Mouse (Mus musculus) small intestine, adult 2 months (tissue): ENCODE results near the gene Fam131b.

Experiments
- CTCF ChIP-seq: fragments of 200-500 bp; IDR thresholded peaks from 2 replicates; pipeline ENCODE4 v1.5.1; 2012; ENCODE audit warnings: low read depth, mild to moderate bottlenecking, control low read depth, inconsistent platforms, low read length, moderate library complexity, mixed read lengths; ENCODE audit not compliant: insufficient replicate concordance, insufficient read length; ENCODE audit errors: extremely low read depth
- POLR2A ChIP-seq: fragments of 200-500 bp; IDR thresholded peaks from 2 replicates; pipeline ENCODE4 v1.6.1; 2012; ENCODE audit warnings: low read depth, mild to moderate bottlenecking, control low read depth, inconsistent platforms, low read length, moderate library complexity

- TF ChIP-seq POLR2A (no peak), CTCF (no peak)
These were observed 32.5 kb upstream of the Fam131b start for GRCm38 (mm10) chr6:42356913-42357312.
